Mouse (Mus musculus): ENCODE data around the gene Kcnmb2.

The Kcnmb2 gene

DNA sequence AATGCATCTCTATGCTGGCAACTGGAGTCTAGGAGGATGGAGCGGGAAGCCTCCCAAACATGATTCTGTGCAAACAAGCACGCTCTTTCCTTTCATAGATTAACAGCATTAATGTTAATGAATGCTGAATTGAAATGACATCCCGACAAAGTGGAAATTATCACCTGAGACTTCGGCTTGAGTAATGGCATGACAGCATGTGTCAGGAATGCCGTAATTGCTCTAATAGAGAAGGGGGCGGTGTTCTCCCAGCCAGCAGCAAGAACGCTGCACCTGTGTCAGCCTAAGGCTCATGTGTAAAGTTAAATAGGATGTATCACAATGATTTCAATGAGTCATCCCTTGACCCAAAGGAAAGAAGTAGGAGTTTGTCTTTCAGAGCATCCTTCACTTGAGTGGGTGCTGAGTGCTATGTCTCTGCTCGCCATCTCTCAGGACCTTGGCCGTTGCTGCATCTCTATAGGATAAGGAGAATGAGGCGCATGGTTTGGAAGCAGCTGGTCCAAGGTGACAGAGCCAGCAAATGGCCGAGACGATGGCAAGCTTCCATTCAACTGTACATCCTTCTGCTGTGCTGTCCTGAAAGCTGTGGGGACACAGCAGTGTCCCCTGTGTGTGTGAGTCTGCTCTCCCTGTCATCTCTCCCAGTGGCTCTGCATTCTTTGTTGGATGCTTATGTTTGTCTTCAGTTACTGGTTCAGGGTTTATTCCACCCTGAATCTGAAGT is 110.1 kb downstream of the Kcnmb2 start:
- in situ Hi-C loops (cut with MseI, MboI), result no loop called here

DNA sequence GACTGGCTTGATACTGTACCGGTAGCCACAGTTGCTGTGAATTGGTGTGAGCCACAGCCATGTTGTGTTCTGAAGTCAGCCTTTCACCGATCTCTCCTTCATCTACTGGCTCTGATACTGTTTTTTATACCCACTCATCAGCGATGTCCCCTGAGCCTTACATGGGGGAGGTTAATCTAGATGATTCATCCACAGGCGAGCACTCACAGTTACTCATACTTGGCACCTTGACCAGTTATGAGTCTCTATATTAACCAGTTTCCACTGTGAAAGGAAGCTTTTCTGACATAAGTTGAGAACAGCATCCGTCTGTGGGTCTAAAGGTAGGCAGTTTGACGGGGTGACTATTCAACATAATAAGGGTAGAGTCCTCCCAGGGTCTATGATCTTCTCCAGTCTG is 118.7 kb downstream of the Kcnmb2 start:
- in situ Hi-C loops (cut with MseI, MboI), result no loop called here

DNA sequence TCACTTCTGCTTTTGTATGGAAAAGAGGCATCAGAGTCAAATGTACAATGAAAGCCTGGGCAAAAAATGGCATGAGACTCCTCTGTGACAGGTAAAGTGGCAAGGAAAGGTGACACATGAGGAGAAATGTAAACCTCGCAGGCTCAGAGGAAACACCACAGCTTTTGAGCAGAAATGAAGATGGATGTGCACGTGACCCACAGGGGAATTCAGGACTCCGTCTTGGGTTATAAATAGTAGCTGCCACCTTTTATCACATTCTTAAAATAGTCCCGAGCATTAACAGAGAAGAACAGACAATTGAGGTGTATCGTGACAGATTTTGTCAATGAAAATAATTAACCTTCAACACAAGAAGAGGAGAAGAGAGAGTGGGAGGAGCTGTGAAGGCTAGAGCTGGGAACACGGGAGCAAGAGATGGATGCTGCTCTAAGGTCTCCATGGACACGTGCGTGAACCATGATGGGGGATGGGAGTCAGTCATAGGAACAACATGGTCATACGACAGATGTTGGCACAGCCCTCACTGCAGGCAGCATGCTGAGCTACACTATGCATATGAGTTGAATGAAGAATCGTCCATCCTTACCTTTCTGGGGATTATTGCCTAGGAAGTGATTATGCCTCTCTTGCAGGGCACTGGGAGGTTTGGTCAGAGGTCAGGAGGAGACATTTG is 127.2 kb downstream of the Kcnmb2 start:
- in situ Hi-C loops (cut with MseI, MboI), result no loop called here

DNA sequence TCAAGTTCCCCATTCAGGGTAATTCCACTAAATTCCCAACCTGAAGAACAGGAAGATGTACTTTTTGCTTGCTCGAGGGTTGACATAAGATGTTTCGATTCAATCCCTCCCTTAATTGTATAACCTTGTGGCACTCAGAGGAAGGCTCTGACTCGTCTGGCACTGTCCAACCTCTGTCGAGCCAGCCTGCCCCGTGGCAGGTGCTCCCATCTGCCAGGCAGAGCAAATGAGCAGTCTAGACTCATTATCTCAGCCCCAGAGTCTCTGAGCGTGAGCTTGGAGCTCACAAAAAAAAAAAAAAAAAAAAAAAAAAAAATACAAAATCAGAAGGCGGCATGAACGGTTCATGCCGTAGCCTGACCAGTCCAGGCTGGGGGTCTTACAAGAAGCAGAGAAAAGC is 130.1 kb downstream of the Kcnmb2 start:
- in situ Hi-C loops (cut with MseI, MboI), result no loop called here

DNA sequence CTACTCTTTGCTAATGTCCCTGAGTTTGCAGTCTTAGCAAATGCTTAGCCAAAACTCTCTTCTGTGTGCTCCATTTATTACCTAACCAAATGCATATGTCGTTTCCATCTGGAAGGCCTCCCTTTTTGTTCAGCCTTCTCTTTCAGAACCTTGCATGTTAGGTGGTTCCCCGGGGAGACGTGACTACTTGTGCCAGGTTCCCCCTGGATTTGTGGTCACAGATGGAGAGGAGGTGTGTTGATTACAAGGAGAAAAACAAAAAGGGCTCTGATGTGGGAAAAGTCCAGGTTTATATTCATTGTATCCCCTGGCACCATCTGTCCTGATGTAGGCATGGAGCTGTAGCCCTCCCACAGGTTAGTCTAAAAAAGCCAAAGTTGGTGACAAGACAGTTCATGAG is 141.5 kb downstream of the Kcnmb2 start:
- in situ Hi-C loops (cut with MseI, MboI), result no loop called here

DNA sequence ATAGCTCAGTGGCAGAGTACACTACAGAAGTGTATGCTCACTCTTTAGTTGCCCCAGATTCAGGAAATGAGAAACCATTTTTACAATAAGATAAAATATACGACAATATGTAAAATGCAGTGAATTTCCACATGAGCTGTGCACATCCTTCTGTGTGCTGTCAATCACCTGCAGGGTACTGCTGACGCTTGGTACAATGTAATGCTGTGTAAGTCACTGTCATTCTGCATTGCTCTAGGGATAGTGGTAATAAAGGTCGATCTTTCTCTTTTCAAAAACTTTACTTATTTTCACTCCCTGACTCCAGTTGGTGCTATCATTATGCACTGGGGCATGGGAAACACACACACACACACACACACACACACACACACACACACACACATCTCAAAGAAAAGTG is 146.5 kb downstream of the Kcnmb2 start:
- in situ Hi-C loops (cut with MseI, MboI), result no loop called here

DNA sequence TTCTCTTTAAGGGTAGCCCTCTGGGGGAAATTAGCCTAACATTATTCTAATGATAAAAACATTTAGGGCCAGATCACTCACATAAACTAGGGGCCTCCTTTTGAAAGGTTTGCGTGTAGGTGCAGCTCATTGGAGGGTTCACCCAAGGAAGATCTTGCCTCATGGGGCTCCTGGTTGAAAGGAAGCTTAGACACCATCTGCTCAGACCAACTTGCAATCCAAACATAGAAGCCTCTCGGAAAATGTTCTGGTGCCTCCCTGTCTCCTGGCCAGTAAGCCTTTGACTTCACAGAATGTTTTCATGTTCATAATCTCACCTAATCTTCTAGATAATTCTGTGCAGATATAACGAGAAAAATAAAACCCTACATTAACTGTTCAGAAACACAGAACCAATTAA is 150.3 kb downstream of the Kcnmb2 start:
- in situ Hi-C loops (cut with MseI, MboI), result no loop called here

DNA sequence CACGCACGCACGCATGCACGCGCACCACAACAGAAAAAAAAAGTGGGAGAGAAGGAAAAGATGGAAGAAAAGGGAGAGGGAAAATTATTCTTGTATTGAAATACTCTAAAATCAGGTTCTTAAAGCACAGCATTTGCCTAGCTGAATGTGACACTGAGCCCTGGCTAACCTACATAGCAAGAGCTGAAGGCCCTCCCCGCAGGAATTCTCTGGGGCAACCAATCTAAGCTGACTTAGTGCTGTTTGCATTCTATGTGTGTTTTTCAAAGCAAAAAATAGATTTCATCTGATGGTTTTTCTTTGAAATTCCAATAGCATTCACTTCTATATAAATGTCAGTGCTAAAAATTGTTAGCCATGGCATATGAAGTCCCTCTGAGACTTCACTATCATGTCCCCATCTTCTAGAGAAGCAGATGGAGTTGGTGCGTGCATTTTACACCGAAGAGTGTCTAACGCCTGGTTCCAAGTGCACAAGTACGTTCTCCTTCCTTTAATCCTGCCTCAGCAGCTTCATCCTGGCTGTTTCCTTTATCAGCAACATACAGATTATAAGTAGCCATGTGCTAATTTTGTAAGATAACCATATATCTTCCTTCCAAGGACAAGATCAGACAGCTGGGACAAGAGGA is 151.4 kb downstream of the Kcnmb2 start:
- in situ Hi-C loops (cut with MseI, MboI), result no loop called here

DNA sequence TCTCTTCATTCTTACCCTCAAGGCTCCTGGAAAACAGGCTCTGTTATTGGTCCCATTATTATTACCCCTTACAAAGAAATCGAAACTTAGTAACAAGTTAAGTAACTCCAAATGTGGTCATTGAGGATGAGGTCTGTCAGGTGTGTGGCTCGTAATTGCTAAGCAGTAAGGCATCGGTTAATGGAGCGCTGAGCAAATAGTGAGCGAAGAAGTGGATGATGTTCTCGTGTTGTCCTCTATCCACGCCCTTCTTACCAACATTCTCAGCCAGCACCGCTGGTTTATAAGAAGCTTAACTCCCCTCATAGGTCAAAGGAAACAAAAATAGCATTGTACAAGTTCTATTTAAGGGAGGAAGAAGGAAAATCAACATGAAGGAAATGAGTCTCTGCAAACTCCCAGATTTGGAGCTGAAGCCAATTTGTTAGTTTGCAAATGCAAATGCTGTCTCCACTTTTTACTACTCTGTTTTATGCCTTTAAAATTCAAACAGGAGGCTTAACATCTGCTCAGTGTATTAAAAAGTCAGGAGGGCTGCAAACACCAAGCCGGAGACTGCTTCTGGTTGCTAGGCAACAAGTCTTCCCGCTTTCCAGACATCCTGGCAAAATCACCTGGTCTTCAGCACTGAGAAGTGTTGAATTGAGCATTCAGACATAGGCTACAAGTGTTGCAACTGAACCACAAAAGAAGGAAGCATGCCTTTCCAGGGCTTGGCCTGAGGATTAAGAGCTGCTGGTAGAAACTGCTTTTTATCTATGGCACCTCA is 157.8 kb downstream of the Kcnmb2 start:
- in situ Hi-C loops (cut with MseI, MboI), result no loop called here

DNA sequence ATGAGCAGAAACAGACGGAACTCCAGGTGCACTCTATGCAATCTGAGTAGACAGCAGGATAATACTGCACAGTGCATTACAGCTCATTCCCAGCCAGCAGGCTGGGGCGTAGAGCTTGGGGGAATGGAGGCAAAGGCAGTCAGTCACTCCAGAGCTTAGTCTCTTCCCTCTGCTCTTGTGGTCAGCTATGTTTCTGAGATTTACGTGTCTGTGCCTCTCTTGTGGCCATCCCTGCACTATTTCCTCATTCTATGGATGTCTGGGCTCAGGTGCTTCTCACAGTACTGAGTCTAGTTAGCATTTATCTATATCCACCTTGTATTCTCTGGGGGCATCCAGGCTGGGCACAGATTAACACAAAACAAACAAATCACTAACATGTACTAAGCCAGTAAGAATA is 160.4 kb downstream of the Kcnmb2 start:
- in situ Hi-C loops (cut with MseI, MboI), result no loop called here

DNA sequence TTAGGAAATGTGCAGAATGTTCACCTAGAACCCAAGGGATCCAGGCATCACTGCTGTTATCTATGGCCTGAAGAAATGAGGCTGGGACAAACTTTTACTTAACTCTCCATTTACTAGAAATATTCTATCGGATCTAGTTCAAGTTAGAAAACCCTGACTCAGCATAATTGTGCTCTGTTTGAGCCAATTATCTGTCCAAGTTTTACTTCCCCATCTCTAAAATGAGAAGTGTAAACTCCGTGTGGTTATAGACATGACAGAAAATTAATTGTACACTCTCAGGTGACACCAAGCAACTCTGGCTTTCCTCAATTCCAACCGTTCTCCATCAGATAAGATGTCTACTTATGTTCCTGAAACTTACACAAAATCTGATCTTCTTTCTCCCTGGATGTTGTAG is 161.0 kb downstream of the Kcnmb2 start:
- in situ Hi-C loops (cut with MseI, MboI), result no loop called here

DNA sequence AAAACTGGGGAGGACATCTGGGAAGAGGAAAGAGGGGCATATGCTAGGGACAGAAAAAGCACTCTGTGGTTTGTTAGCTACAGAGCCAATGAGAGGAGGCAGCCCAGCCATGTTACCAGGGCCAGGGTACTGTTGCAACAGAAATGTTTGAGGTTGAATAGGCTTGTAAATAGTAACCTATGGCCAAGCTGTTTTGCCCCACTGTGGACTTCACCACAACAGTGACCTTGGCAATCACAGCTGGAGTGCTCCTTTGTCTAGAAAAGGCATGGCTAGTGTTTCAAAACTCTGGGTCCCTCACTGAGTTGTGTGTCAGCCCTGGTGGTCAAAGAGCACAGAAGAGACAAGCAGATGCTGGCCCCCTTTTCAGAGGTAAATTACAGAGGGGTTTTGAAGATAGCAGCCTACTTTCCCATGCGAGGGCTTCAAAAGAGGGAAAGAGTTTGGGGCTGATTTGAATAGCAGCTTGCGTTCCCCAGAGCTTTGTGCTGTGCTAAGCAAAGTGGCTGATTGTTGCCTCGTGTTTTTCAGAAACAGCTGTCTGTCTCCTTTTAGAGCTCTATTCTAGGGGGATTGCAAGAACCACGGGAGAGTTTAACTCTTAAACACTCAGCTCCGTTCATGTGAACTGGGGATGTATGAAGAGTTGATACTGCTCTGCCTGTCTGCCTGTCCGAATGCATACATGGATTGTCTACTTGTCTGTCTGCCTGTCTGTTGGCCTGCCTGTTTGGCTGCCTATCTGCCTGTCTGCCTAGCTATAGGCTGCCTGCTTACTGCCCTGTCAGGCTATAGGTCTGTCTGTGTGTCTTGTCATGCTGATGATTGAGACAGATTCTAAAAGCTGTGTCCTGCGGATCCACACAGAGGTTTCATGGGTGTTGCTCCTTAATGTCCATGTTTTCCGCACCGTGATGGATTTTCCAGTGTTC is 165.0 kb downstream of the Kcnmb2 start:
- in situ Hi-C loops (cut with MseI, MboI), result no loop called here

DNA sequence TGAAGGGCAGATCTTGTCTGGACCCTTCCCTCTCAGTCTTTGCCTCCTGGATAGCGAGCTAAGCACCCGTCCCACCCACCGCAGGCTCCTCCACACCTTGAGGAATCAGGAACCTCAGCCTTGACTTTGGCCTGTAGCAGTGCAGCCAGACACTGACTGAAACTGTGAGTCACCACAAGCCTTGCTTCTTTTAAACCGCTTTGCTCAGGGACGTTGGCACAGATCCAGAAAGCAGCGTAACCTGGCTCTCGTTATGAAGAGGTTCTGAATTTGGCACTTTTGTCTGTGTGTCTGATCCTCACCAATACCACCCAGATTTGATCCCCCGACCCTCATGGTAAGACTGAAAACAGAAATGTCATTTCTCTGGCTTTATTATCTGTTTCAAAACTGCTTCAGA is 171.6 kb downstream of the Kcnmb2 start:
- in situ Hi-C loops (cut with MseI, MboI), result no loop called here

DNA sequence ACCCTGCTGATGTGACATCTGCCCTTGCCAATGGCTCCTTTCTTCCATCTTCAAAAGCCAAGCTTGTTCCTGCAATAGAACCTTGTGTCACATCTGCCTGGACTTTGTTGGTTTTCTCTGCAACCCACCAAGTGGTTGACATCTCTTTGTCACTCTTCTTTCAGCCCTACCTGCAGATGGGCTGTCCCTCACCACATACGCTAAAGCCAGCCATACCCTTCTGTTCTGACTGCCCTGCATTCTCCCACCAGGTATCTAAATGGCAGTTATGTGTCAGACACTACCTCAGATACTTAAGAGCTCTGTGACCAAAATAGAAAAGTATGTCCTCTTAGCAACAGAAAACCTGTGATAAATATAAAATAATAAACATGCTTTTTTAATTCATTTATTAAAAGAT is 186.5 kb downstream of the Kcnmb2 start:
- in situ Hi-C loops (cut with MseI, MboI), result no loop called here

DNA sequence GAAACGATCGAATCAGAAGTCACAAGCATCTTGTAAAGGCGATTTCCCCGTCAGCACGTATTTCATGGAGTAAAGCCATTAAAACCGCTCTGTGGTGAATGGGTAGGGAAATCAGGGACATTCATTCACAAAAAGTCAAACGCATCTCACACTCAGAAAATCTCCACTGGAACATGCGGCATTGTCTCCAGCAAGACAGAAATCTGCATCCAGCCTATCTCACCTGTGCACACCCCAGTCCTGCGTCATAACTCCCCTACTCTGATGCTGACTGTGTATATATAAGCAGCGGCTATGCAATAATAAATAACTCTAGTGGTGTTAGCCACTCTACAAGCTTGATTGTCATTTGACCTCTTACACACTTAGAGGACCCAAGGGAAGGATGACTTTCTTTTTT is 199.1 kb downstream of the Kcnmb2 start:
- in situ Hi-C loops (cut with MseI, MboI), result no loop called here

DNA sequence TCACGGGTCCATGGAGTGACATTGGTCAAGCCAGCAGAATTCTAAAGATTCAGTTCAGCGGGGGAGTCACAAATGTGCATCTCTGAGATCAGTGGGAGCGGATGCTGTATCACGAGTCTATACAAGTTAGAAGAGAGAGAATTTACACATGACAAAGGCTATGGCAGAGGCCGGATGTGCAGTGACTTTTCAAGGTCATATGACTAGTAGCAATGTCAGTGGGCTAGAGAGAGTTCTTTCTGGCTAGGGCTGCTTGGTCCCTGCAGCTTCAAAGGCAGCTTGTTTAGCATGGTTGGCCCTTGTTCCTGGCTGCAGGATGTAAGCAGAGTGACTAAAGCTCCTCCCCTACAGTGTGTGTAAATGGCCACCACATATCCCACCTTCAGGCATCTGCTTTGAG is 217.5 kb downstream of the Kcnmb2 start:
- in situ Hi-C loops (cut with MseI, MboI), result no loop called here

DNA sequence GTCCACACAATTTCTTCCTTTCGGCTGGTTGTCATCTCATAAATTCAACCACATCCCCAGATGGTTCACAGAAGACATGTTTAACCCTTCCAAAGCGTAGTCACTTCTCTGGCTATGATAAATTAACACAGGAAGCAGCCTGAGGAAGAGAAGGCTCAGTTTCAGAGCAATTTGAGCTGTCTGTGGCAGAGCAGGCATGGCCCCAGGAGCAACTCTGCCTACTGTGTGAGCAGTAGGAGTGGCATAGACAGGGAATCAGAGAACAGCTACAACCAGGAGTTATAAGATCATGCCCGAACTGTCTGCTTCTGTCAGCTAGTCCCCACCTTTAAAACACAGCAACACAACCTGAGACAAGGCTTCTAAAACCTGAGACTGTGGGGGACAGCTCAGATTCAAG is 219.4 kb downstream of the Kcnmb2 start:
- in situ Hi-C loops (cut with MseI, MboI), result no loop called here

DNA sequence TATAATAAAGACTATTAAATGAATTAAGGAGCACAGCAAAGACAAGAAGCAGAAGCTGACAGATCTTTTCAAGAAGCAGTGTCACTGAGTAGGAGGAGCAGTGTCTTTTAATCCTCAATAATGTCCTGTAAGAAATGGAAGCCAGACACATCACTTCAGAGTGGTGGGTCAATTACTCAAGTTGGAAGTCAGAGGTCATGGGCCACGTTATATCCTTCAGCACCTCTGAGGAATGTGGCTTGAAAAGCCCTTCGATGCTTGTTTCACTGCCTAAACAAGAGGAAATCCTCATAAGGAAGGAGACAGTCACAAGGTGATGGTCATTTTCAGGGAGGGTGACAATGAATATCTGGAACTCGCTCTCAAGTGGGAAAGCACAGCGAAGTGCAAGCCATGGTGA is 223.1 kb downstream of the Kcnmb2 start:
- in situ Hi-C loops (cut with MseI, MboI), result no loop called here

DNA sequence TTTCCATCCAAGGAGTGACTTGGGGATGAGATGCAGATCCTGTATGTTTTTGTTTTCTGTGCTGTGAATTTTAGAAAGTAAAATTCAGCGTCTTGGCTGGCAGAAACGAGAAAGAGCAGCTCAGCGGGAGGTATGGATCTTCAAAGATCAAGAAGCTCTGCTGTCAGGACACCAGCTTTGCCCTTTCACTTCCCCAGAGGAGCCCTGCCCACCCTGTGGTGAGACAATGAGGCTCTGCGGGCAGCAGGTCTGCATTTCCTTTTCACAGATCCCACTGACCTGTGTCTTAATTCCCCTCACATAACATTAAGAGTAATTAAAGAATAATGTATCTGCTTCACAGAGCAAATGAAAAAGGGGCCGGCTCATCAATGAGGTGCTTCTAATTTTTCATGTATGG is 226.1 kb downstream of the Kcnmb2 start:
- in situ Hi-C loops (cut with MseI, MboI), result no loop called here

DNA sequence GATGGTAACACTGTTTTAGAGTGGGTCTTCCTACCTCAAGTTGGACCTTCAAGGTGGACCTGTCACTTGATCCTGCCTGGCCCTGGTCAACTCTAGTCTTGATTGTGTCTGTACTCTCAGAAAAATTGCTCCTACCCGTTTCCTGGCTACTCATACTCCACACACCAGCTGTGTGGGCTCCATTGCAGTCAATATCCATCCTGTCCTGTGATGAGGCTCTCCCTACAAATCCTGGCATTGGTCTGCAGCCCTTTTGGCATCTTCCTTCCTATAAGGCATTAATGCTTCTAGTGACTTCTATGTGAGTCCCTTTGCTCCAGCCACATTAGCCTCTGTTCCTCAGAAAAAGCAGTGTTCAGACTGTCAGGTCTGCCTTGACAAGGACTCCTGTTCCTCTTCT is 228.4 kb downstream of the Kcnmb2 start:
- in situ Hi-C loops (cut with MseI, MboI), result no loop called here

DNA sequence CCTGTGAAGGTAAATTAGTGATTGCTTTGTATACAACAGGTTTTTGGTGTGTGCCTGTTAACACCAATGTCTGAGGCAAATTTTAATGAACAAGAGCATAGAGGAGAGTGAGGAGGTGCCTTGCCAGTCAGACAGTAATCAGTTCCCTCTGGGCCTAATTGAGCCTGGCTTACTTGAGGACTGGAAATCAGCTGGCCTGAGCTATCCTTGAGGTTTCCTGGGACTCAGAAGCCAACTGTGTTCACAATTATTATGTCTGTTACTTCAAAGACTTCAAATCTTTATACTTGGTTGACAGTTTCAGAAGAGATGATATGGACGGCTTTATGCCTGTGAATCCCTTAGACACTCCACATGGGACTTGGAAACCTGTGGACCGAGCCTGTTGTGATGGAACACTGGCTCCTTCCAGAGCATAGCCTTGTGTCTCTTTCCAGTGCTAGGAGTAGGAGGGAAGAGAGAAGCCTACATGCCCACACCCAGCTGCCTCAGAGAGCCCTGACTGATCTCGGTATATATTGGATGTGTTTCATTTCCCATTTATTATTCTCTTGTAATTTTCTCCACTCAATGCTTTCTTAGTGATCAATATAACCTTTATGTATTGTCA is 230.2 kb downstream of the Kcnmb2 start:
- in situ Hi-C loops (cut with MseI, MboI), result no loop called here

Measured in mouse trophoblast stem cell (cell line).